Mouse (Mus musculus) mouse embryonic stem cell (cell line): ENCODE measurements around the gene Helz.

Source experiments
- in situ Hi-C, 2 experiments: fragments of 300-500 bp; cut with MboI; formaldehyde crosslinking; loops; 1 replicate in 1 of 2; 3 replicates in 1 of 2; pipeline ENCODE4 v1.14.3; 2019 to 2020; ENCODE audit warnings: low sequenced_read_pairs in 2 of 2, low pct_unique_long_range_greater_than_20kb in 1 of 2, mixed read lengths in 1 of 2; ENCODE audit not compliant: unreplicated experiment in 1 of 2

Helz gene

DNA sequence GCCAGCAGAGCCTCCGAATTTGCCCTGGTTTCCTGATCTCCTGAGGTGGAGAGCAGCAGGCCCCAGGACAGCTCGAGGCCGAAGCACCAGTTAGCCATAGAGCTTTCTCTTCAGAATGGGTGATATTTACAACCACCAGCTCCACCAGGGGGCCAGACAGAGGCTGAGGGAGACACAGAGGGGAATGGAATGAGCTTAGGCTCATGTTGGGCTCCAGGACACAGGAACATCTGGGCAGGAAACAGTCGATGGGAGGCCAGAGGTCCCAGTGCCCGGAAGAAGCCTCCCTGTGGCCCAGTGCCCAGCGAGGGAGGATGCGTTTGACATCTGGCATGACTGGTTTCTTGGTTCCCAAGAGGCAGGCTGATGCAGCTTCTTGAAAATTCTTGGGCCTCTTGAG, 186.4 kb downstream of the Helz start:
- in situ Hi-C loops: no loop called here

DNA sequence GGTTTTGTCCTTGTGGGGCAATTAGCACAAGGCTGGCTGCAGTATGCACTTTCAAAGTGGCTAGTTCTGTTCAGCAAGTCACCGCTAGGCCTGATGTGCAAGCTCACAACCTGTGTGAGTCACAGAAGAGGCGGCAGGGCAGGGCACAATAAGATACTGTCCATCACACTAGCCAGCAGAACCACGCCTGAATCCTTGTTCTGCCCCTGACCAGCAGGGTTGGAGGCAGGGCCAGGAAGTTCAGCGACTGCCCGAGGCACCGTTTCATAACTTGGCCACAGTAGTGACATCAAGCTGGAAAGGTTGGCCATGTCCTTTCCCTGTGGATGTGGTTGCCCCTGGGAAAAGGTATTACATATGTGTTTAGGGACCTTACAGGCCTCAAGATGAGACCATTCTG, 190.2 kb downstream of the Helz start:
- in situ Hi-C loops: no loop called here

DNA sequence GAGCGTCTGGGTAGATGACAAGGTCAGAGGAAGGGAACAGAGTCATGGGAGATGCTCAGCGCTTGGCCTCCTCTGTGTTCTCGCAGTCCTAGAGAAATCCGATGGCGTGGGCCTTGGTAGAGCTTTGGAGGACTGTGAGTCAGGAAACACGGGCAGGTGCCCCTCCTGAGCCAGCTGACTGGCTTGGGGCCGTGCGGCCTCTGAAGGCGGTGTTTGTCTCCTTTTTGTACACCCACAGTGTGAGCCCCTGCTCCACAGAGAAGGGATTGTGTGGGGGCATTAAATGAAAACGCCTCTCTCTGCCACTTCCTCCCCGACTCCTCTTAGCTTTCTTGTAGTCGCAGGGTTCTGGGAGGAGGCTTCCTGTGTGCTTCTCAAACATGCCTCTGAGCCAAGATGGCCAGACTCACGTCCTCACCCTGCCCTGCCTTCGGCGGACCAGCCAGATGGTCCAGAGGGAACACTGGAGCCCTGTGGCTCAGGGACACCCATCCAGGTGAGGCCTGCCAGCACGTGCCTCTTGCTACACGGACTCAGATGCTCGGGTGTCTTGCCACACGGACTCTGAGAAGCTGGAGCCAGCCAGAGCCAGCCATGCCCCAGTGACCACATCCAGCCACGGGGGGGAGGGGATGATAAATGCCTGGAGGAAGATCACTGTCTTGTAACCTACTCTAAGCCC, 190.8 kb downstream of the Helz start:
- in situ Hi-C loops: no loop called here

DNA sequence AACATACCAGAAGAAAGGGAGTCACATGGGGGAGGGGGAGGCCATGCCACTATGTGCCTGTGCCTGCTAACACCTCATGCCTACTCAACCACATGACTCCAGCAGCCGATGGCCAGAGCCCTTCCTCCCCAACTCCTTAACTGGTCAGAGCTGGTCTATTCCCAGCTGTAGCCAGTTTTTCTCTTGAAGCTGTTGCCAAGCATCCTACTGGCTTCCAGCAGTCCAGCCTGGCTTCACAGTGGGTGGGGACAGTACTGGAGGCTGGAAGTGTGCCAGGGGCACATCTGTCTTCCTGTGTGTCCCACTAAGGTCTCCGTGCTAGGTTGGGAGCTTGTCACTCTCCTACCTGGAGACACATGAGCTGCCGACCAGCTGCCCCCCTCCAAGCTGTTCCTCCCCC, 195.4 kb downstream of the Helz start:
- in situ Hi-C loops: no loop called here
